26 mouse cellular contexts compared by ENCODE assay signal in genomic region chr19:10721064-10721463, GRCm38 (mm10). TPM values are rescaled to one million over a fixed set of nuclear protein-coding genes. Genes with fewer than 3 reads are reported as not detected.
A peak's percentile ranks its signal among the peaks of the same experiment; 100 is the strongest.
DNase-seq lines count a peak whose midpoint lies in the region; ATAC-seq and TF ChIP-seq lines count a peak whose summit lies in the region.
"Had no signal": no experiment of that assay in that cellular context is flagged by ENCODE, and none has a peak within 500 bp of the region (broad histone marks: within the 10 kb centered on the region; RNA-seq: fewer than 3 reads in every experiment).

No protein-coding gene starts in this region.

- TF ChIP-seq CTCF in gastrocnemius, adult 2 months (IDR thresholded peaks at IDR 0.05): no peak

- no peak overlapping the region for H3K4me3 ChIP-seq in gastrocnemius, adult 2 months
- no peak overlapping the region for H3K4me3 ChIP-seq in neural tube, embryonic 13.5 days
- no peak overlapping the region for H3K4me3 ChIP-seq in neural tube, embryonic 15.5 days (replicated peaks)
- H3K4me3 ChIP-seq: hindbrain, embryonic 13.5 days; intestine, embryonic 15.5 days; limb, embryonic 12.5 days; liver, embryonic 13.5 days had no signal

- H3K36me3 ChIP-seq in neural tube, embryonic 13.5 days: no peaks in the 10 kb centered on the region
- H3K36me3 ChIP-seq in neural tube, embryonic 15.5 days: no peaks in the 10 kb centered on the region
- H3K36me3 ChIP-seq: G1E; hindbrain, embryonic 13.5 days; intestine, embryonic 15.5 days; limb, embryonic 12.5 days; liver, embryonic 13.5 days had no signal

- ATAC-seq in CD4-positive, CD25-positive, alpha-beta regulatory T cell, adult 4 months: no peak
- ATAC-seq in neural tube, embryonic 13.5 days (ENCODE audit: low read depth): no peak
- ATAC-seq in neural tube, embryonic 15.5 days (ENCODE audit: low FRiP score): no peak
- ATAC-seq: activated CD4-positive, CD25-positive, alpha-beta regulatory T cell, adult 4 months; intestine, embryonic 15.5 days had no signal

- peak; percentile 8 for DNase-seq in CD4-positive, CD25-positive, alpha-beta regulatory T cell, adult 2 months (ENCODE audit: low read depth, low spot score)
- no peak for DNase-seq in gastrocnemius, adult 2 months
- DNase-seq in gastrocnemius, adult 8-10 months (ENCODE audit: low spot score in 2 of 2): no peak
- no peak for DNase-seq in kidney, postnatal 14 days
- DNase-seq in left cerebral cortex, adult 11 months (ENCODE audit: low spot score): no peak
- DNase-seq: adrenal gland, postnatal 14 days; gastrocnemius, postnatal 14 days; kidney, adult 9 months; kidney, postnatal 4 days; layer of hippocampus, adult 9-11 months; liver, embryonic 13.5 days; lung, embryonic 14.5 days; lung, postnatal 36 days; retina, postnatal 1 day; thymus, postnatal 14 days had no signal

- H3K4me2 ChIP-seq in neural tube, embryonic 13.5 days: no peak overlapping the region
- H3K4me2 ChIP-seq in neural tube, embryonic 15.5 days: no peak overlapping the region
- H3K4me2 ChIP-seq: hindbrain, embryonic 13.5 days; intestine, embryonic 15.5 days; limb, embryonic 12.5 days; liver, embryonic 13.5 days; lung, embryonic 14.5 days had no signal

- 38% methylated on average over 5 of the region's 5 CpGs for WGBS in neural tube, embryonic 13.5 days
- 50% methylated on average over 5 of the region's 5 CpGs for WGBS in neural tube, embryonic 15.5 days

- no peaks in the 10 kb centered on the region for H3K27me3 ChIP-seq in neural tube, embryonic 13.5 days
- H3K27me3 ChIP-seq in neural tube, embryonic 15.5 days (replicated peaks): no peaks in the 10 kb centered on the region
- H3K27me3 ChIP-seq: hindbrain, embryonic 13.5 days; intestine, embryonic 15.5 days had no signal

- H3K9me3 ChIP-seq in neural tube, embryonic 13.5 days: no peaks in the 10 kb centered on the region
- no peaks in the 10 kb centered on the region for H3K9me3 ChIP-seq in neural tube, embryonic 15.5 days (replicated peaks)
- H3K9me3 ChIP-seq: G1E; hindbrain, embryonic 13.5 days; intestine, embryonic 15.5 days; limb, embryonic 12.5 days; liver, embryonic 13.5 days had no signal

- no peak overlapping the region for H3K9ac ChIP-seq in neural tube, embryonic 13.5 days
- H3K9ac ChIP-seq in neural tube, embryonic 15.5 days (replicated peaks): no peak overlapping the region
- H3K9ac ChIP-seq: hindbrain, embryonic 13.5 days; intestine, embryonic 15.5 days; liver, embryonic 13.5 days; lung, embryonic 14.5 days had no signal

- peak overlapping the region; percentile 62; the same call in 1 of the 2 replicates for H3K27ac ChIP-seq in gastrocnemius, adult 2 months
- 0 out of 2 replicates have a peak overlapping the region, but pooled peaks have one; percentile 76 for H3K27ac ChIP-seq in neural tube, embryonic 13.5 days (replicated peaks)
- no peak overlapping the region for H3K27ac ChIP-seq in neural tube, embryonic 15.5 days (replicated peaks)
- H3K27ac ChIP-seq: intestine, embryonic 15.5 days; liver, embryonic 13.5 days; stomach, postnatal 0 days had no signal

- intact Hi-C loops in gastrocnemius, adult 2 months (cut with DNase I): no loop called here

- peaks cover 44% of the 10 kb centered on the region for H3K4me1 ChIP-seq in neural tube, embryonic 13.5 days (replicated peaks)
- peaks cover 28% of the 10 kb centered on the region for H3K4me1 ChIP-seq in neural tube, embryonic 15.5 days

RNA-seq across cellular contexts. Expression of gene Cd5, which starts 17.7 kb away (rescaled TPM):
- polyA plus RNA-seq in CD4-positive, CD25-positive, alpha-beta regulatory T cell, adult 4 months (2017; shearing (Covaris generic)): 100 to 1,000 TPM; 449 to 646 TPM
- total RNA-seq in gastrocnemius, adult 2 months (2021): not detected
- under 1 TPM in 1 of 4 experiments, not detected in 3; 0.27 TPM for total RNA-seq in gastrocnemius, adult 8-10 months (2022)
- 0.54 and 0.58 TPM in 2 replicates for polyA plus RNA-seq in neural tube, embryonic 13.5 days (2015; fragmentation: Nextera tagmentation; extraction: Ambion mirVana)
- polyA plus RNA-seq in neural tube, embryonic 15.5 days (2015; fragmentation: Nextera tagmentation; extraction: Ambion mirVana): 0.08 and 1.3 TPM in 2 replicates
- total RNA-seq: gastrocnemius, postnatal 14 days had no signal
- polyA plus RNA-seq: G1E; liver, embryonic 13.5 days had no signal

RNA-seq across cellular contexts. Expression of gene Vps37c, which starts 32.5 kb away (rescaled TPM):
- 10 to 100 TPM; 14.5 to 15.7 TPM for polyA plus RNA-seq in CD4-positive, CD25-positive, alpha-beta regulatory T cell, adult 4 months (2017; shearing (Covaris generic))
- total RNA-seq in gastrocnemius, adult 2 months (2021): 10 to 100 TPM; 20.7 to 26.3 TPM
- total RNA-seq in gastrocnemius, adult 8-10 months (2022): 10 to 100 TPM; 21.1 to 33.7 (median 28.3) TPM
- polyA plus RNA-seq in neural tube, embryonic 13.5 days (2015; fragmentation: Nextera tagmentation; extraction: Ambion mirVana): 34.2 and 37.6 TPM in 2 replicates
- polyA plus RNA-seq in neural tube, embryonic 15.5 days (2015; fragmentation: Nextera tagmentation; extraction: Ambion mirVana): 28.7 and 30.3 TPM in 2 replicates

RNA-seq across cellular contexts. Expression of gene Pga5, which starts 43.2 kb away (rescaled TPM):
- not detected for polyA plus RNA-seq in CD4-positive, CD25-positive, alpha-beta regulatory T cell, adult 4 months (2017; shearing (Covaris generic))
- not detected for total RNA-seq in gastrocnemius, adult 2 months (2021)
- not detected for total RNA-seq in gastrocnemius, adult 8-10 months (2022)
- not detected in 2 replicates for polyA plus RNA-seq in neural tube, embryonic 13.5 days (2015; fragmentation: Nextera tagmentation; extraction: Ambion mirVana)
- polyA plus RNA-seq in neural tube, embryonic 15.5 days (2015; fragmentation: Nextera tagmentation; extraction: Ambion mirVana): not detected in 2 replicates
- total RNA-seq: adrenal gland, postnatal 14 days; gastrocnemius, postnatal 14 days had no signal
- polyA plus RNA-seq: activated CD4-positive, CD25-positive, alpha-beta regulatory T cell, adult 4 months; embryonic facial prominence, embryonic 14.5 days; heart, postnatal 0 days; hindbrain, embryonic 13.5 days; limb, embryonic 12.5 days; liver, embryonic 13.5 days; lung, embryonic 14.5 days had no signal

Comparison
In these comparisons a context has a peak if more than half of its experiments do, and no peak if none do; other contexts are left out.
1. RNA of gene Cd5, which starts 17.7 kb away (polyA plus RNA-seq): 449 to 646 TPM in CD4-positive, CD25-positive, alpha-beta regulatory T cell, adult 4 months; 0.54 to 0.58 TPM in neural tube, embryonic 13.5 days and 0.08 to 1.3 TPM in neural tube, embryonic 15.5 days; every median in the first group is over 100 times any median in the second.